Mouse (Mus musculus): ENCODE measurements around the gene Gm20538. TPM values are rescaled to one million over a fixed set of nuclear protein-coding genes. Genes with fewer than 3 reads are reported as not detected.

Gene Gm20538
- polyA plus RNA-seq, 1 experiment from 2014 or later: not detected

DNA sequence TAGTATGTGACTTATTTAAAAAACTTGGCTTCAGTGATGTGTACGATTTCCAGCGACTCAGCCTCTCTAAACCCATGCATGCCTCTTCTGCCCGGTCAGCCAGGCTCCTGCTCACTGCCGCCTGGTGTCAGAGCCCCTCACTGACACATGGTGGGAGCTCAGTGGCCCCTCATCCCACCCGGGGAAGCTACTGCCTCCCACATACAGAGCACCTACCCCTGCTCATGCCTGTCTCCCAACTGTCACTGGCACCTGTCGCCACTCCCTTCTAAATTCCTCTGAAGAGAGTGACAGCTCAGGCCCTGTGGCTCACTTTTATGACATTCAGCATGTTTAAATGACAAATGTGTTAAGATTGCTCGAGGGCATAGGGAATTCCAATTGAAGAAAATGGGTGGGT, 23.6 kb upstream of the Gm20538 start:
- Histone ChIP-seq H3K4me1 (ENCODE audit: control insufficient read depth, insufficient read depth, low read length) (no peaks in the 10 kb centered on the region), H3K27ac (replicated peaks; ENCODE audit: low read depth, low read length) (no peak overlapping the region), H3K4me3 (ENCODE audit: low read depth, low read length) (no peak overlapping the region), H3K36me3 (ENCODE audit: control insufficient read depth, insufficient read depth, low read length) (peaks cover 40% of the 10 kb centered on the region), H3K27me3 (replicated peaks; ENCODE audit: control insufficient read depth, insufficient read depth, low read length) (no peaks in the 10 kb centered on the region), H3K9me3 (ENCODE audit: control insufficient read depth, low read length) (no peaks in the 10 kb centered on the region), H3K4me2 (ENCODE audit: low read depth, low read length) (no peak overlapping the region), H3K9ac (ENCODE audit: low read depth, low read length) (no peak overlapping the region)
- peak; percentile 69 for ATAC-seq (ENCODE audit: low read depth)
- no peak for DNase-seq (ENCODE audit: low spot score)
- WGBS: 72% methylated on average over 7 of the region's 7 CpGs

DNA sequence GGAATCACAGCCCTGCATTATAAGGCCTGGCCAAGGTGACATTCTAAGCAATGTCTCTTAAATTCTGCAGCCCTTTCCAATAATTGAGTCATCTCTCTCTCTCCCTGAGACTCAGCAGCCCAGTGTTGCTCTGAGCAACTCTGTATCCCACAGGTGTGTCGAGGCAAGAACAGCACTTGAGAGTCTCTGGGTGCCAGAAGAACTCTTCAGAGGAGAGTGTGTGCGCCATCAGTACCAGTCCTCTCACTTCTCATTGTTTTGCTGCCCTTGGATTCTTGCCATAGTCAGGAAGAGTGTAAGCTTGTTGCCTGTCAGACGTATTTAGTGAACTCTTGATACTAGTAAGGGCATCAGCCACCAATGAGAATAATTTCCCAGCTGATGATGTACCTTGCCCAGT, 15.1 kb upstream of the Gm20538 start:
- H3K36me3 ChIP-seq (ENCODE audit: control insufficient read depth, insufficient read depth, low read length): peaks cover 84% of the 10 kb centered on the region
- no peak overlapping the region for H3K27ac ChIP-seq (replicated peaks; ENCODE audit: low read depth, low read length)
- 85% methylated on average over 3 of the region's 3 CpGs for WGBS
- H3K27me3 ChIP-seq (replicated peaks; ENCODE audit: control insufficient read depth, insufficient read depth, low read length): no peaks in the 10 kb centered on the region
- H3K9me3 ChIP-seq (ENCODE audit: control insufficient read depth, low read length): no peaks in the 10 kb centered on the region
- ATAC-seq (ENCODE audit: low read depth): no peak
- H3K4me3 ChIP-seq (ENCODE audit: low read depth, low read length): no peak overlapping the region
- no peak overlapping the region for H3K9ac ChIP-seq (ENCODE audit: low read depth, low read length)
- DNase-seq (ENCODE audit: low spot score): no peak
- no peak overlapping the region for H3K4me2 ChIP-seq (ENCODE audit: low read depth, low read length)
- H3K4me1 ChIP-seq (ENCODE audit: control insufficient read depth, insufficient read depth, low read length): peaks cover 16% of the 10 kb centered on the region

DNA sequence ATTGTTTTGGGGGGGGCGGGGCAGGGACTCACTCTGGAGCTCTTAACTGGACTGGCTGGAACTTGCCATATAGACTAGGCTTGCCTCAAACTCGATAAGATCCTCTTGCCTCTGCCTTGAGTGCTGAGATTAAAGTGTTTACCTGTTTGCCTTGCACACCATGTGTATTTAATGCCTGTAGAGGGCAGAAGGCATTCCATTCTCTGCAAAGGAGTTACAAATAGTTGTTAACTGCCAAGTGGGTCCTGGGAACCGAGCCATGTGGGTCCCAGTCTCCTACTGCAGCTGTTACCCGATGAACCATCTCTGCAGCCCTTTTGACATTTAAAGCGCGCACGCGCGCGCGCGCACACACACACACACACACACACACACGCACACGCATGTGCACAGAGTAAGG, 11.4 kb upstream of the Gm20538 start:
- Histone ChIP-seq H3K27me3 (replicated peaks; ENCODE audit: control insufficient read depth, insufficient read depth, low read length) (no peaks in the 10 kb centered on the region; the same call in 1 of the 2 replicates), H3K36me3 (ENCODE audit: control insufficient read depth, insufficient read depth, low read length) (peaks cover 47% of the 10 kb centered on the region), H3K4me3 (ENCODE audit: low read depth, low read length) (no peak overlapping the region; the same call in 1 of the 2 replicates), H3K9ac (ENCODE audit: low read depth, low read length) (no peak overlapping the region), H3K4me1 (ENCODE audit: control insufficient read depth, insufficient read depth, low read length) (peaks cover 16% of the 10 kb centered on the region), H3K27ac (replicated peaks; ENCODE audit: low read depth, low read length) (no peak overlapping the region), H3K4me2 (ENCODE audit: low read depth, low read length) (peak overlapping the region; percentile 76), H3K9me3 (ENCODE audit: control insufficient read depth, low read length) (no peaks in the 10 kb centered on the region)
- DNase-seq (ENCODE audit: low spot score) (no peak), ATAC-seq (ENCODE audit: low read depth) (no peak)
- WGBS: 88% methylated on average over 14 of the region's 14 CpGs

DNA sequence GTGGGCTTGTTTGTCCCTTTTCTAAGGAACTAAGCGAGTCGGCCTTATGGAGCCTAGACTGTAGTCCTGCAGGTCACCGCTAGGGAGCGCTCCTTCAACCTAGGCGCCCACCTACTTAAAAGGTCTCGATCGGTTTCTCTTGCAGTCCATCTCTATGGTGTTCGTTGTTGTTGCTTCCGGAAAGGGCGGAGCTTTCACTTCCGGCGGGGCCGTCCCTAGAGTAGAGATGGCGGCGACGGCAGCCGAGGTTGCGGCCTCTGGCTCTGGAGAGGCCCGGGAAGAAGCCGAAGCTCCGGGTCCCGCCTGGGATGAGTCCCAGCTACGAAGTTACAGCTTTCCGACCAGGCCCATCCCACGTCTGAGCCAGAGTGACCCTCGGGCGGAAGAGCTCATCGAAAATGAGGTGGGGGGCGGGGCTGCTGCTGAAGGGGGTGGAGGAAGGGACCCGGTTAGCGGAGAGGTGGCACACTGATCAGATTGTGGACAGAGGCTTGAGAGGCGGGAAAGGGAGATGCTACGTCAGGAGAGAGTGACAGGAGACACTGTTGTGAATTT, 10.1 kb upstream of the Gm20538 start, which contains the start of gene Hif1an:
Gene Hif1an, plus strand, starts transcription at position 199 of the 555 bp plus-strand sequence.
- WGBS: under 1% methylated on average over 32 of the region's 33 CpGs
- ATAC-seq (ENCODE audit: low read depth) (peak; percentile 98), DNase-seq (ENCODE audit: low spot score) (peak; percentile 98)
- Histone ChIP-seq H3K4me3 (ENCODE audit: low read depth, low read length) (peak within 1 kb of the TSS; percentile 63), H3K9me3 (ENCODE audit: control insufficient read depth, low read length) (no peaks in the 10 kb centered on the region), H3K4me1 (ENCODE audit: control insufficient read depth, insufficient read depth, low read length) (peaks cover 16% of the 10 kb centered on the region), H3K4me2 (ENCODE audit: low read depth, low read length) (peak within 1 kb of the TSS; percentile 76), H3K36me3 (ENCODE audit: control insufficient read depth, insufficient read depth, low read length) (peaks cover 34% of the 10 kb centered on the region), H3K9ac (ENCODE audit: low read depth, low read length) (peak within 1 kb of the TSS; percentile 75), H3K27me3 (replicated peaks; ENCODE audit: control insufficient read depth, insufficient read depth, low read length) (no peaks in the 10 kb centered on the region; the same call in 1 of the 2 replicates), H3K27ac (replicated peaks; ENCODE audit: low read depth, low read length) (peak within 1 kb of the TSS; percentile 54)

DNA sequence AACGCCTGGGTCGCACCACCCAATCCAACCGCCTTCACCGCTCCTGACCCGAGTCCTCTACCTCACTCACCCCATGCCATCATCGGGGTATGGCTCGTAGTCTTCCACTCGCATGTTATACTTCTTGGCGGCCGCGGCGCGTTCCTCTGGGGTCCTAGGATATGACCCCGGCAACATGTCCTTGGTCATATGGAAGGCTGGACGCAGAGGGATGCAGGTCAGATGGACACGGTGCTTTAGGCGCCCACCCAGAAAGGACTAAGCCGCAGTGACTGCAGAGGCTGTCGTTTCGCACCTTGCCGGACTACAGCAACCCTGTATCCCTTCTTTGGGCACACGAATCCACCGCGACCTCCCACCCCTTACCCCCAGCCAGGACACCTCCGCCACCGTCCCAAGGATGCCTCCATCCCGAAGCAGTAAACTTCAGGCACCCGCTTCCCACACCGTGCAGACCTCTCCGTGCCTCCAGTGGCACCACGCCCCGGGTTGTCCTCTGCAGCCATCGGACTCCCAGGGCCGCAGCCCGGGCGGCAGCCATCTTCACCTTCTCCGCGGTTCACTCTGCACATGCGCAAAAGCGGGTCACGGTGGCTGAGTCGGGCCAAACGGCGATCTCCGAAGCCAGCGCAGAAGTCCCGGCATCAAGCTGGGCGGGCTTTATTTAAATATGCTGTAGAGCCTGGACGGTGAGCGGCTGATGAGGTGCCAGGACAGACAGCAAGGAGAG, 2.4 kb upstream of the Gm20538 start, which contains the start of gene Ndufb8:
Gene Ndufb8, minus strand, starts transcription at position 580 of the 730 bp plus-strand sequence.
- H3K4me2 ChIP-seq (ENCODE audit: low read depth, low read length): peak within 1 kb of the TSS; percentile 93
- H3K9ac ChIP-seq (ENCODE audit: low read depth, low read length): peak within 1 kb of the TSS; percentile 94
- WGBS: under 1% methylated on average over 35 of the region's 50 CpGs
- H3K27ac ChIP-seq (replicated peaks; ENCODE audit: low read depth, low read length): peak within 1 kb of the TSS; percentile 25; the same call in 1 of the 2 replicates
- H3K36me3 ChIP-seq (ENCODE audit: control insufficient read depth, insufficient read depth, low read length): peaks cover 34% of the 10 kb centered on the region
- DNase-seq (ENCODE audit: low spot score) (peak; percentile 95), ATAC-seq (ENCODE audit: low read depth) (peak; percentile 93)
- no peaks in the 10 kb centered on the region for H3K9me3 ChIP-seq (ENCODE audit: control insufficient read depth, low read length)
- peak within 1 kb of the TSS; percentile 91 for H3K4me3 ChIP-seq (ENCODE audit: low read depth, low read length)
- H3K27me3 ChIP-seq (replicated peaks; ENCODE audit: control insufficient read depth, insufficient read depth, low read length): no peaks in the 10 kb centered on the region; the same call in 1 of the 2 replicates
- peaks cover 6% of the 10 kb centered on the region; the same call in 1 of the 2 replicates for H3K4me1 ChIP-seq (ENCODE audit: control insufficient read depth, insufficient read depth, low read length)

DNA sequence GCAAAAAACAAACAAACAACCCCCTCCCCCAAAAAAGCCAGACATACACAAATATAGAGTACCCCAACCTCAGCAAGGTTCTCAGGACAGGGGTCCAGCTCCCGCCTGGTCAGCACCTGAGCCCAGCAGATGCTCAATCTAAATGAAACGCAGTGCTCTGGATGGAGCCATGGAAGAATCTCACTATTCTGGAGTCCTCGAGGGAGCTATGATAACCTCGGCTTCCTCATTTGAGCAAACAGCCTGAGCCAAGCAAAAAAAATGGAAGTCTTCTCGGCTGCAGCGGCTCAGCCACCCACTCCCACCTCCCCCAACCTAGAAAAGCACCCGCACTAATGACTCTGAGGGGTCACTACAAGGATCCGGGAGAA, 1.8 kb upstream of the Gm20538 start:
- Histone ChIP-seq H3K27ac (replicated peaks; ENCODE audit: low read depth, low read length) (no peak overlapping the region), H3K4me1 (ENCODE audit: control insufficient read depth, insufficient read depth, low read length) (peaks cover 6% of the 10 kb centered on the region; the same call in 1 of the 2 replicates), H3K9me3 (ENCODE audit: control insufficient read depth, low read length) (no peaks in the 10 kb centered on the region), H3K9ac (ENCODE audit: low read depth, low read length) (peak overlapping the region; percentile 94), H3K27me3 (replicated peaks; ENCODE audit: control insufficient read depth, insufficient read depth, low read length) (no peaks in the 10 kb centered on the region; the same call in 1 of the 2 replicates), H3K4me2 (ENCODE audit: low read depth, low read length) (peak overlapping the region; percentile 93), H3K36me3 (ENCODE audit: control insufficient read depth, insufficient read depth, low read length) (peaks cover 39% of the 10 kb centered on the region), H3K4me3 (ENCODE audit: low read depth, low read length) (peak overlapping the region; percentile 91)
- no peak for DNase-seq (ENCODE audit: low spot score)
- 3% methylated on average over 8 of the region's 8 CpGs for WGBS
- ATAC-seq (ENCODE audit: low read depth): no peak

DNA sequence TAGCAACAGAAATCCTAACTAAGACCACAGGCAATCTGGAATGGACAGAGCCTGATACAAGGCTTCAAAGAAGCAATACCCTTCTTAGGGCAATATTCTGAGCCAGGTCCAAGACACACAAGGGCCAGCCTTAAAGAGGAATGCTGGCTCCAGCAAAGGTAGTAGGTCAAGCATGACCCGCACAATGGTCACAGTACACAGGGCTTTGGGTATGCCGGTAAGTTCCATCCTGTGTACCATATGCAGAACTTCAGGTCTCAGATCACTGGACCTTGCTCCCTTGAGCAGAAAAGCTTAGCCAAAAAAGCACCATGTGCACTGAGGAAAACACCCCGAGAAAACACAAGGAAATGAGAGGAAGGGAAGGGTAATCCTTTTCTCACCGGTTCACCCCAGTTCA, 655 bp upstream of the Gm20538 start:
- Histone ChIP-seq H3K4me2 (ENCODE audit: low read depth, low read length) (no peak overlapping the region), H3K4me1 (ENCODE audit: control insufficient read depth, insufficient read depth, low read length) (peaks cover 6% of the 10 kb centered on the region; the same call in 1 of the 2 replicates), H3K27ac (replicated peaks; ENCODE audit: low read depth, low read length) (no peak overlapping the region), H3K36me3 (ENCODE audit: control insufficient read depth, insufficient read depth, low read length) (peaks cover 51% of the 10 kb centered on the region), H3K4me3 (ENCODE audit: low read depth, low read length) (no peak overlapping the region), H3K9me3 (ENCODE audit: control insufficient read depth, low read length) (no peaks in the 10 kb centered on the region), H3K9ac (ENCODE audit: low read depth, low read length) (no peak overlapping the region), H3K27me3 (replicated peaks; ENCODE audit: control insufficient read depth, insufficient read depth, low read length) (no peaks in the 10 kb centered on the region; the same call in 1 of the 2 replicates)
- ATAC-seq (ENCODE audit: low read depth) (no peak), DNase-seq (ENCODE audit: low spot score) (no peak)
- 96% methylated on average over 4 of the region's 4 CpGs for WGBS

DNA sequence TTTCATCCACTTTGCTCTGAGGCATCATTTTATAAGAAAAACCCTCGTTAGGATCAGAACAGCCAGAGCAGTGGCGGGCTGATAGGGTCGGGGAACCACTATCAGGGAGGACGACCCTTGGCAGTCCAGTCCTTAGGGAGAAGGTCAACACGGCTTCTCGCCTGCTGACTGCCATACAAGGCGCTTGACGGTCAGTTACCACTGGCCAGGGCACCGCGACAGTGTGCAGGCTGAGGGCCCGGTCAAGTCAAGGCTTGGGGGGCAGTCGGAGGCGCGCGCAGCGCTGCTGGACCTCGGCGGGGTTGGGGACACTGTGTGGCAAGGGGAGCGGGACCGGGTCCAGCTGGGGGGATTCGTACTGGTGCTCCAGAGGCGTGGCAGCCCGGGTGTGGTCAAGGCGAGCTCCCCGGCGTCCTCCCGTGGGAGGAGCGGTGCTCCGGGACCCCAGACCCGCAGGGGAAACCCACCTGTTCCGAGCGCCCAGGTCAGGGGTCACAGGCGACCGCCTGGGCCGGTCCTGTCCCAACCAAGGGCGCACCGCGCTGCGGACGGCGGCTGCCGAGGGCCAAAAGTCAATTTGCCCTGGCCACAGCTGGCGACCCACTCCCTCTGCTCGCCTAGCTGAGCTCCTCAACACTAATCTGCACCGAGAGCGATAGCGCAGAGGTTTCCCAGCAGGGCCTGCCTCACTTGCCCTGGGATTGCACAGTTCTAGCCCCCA, 7.2 kb downstream of the Gm20538 start, which contains the start of gene Sec31b:
Gene Sec31b, minus strand, starts transcription at position 544 of the 721 bp plus-strand sequence.
- ATAC-seq (ENCODE audit: low read depth): peak; percentile 32; the same call in 1 of the 2 replicates
- H3K4me1 ChIP-seq (ENCODE audit: control insufficient read depth, insufficient read depth, low read length): no peaks in the 10 kb centered on the region
- peak within 1 kb of the TSS; percentile 72 for H3K4me2 ChIP-seq (ENCODE audit: low read depth, low read length)
- H3K4me3 ChIP-seq (ENCODE audit: low read depth, low read length): peak within 1 kb of the TSS; percentile 44
- H3K27ac ChIP-seq (replicated peaks; ENCODE audit: low read depth, low read length): no peak within 1 kb of the TSS
- H3K36me3 ChIP-seq (ENCODE audit: control insufficient read depth, insufficient read depth, low read length): peaks cover 28% of the 10 kb centered on the region
- H3K9me3 ChIP-seq (ENCODE audit: control insufficient read depth, low read length): no peaks in the 10 kb centered on the region
- peak within 1 kb of the TSS; percentile 60 for H3K9ac ChIP-seq (ENCODE audit: low read depth, low read length)
- WGBS: 2% methylated on average over 22 of the region's 47 CpGs
- peaks cover 17% of the 10 kb centered on the region for H3K27me3 ChIP-seq (replicated peaks; ENCODE audit: control insufficient read depth, insufficient read depth, low read length)
- DNase-seq (ENCODE audit: low spot score): no peak
